Mouse (Mus musculus) cortical plate, adult 2 months (tissue): ENCODE data around the gene Zfp553.

ENCODE experiments used
- CTCF ChIP-seq: fragments of 200-500 bp; IDR thresholded peaks from 2 replicates; pipeline ENCODE4 v1.5.1; 2011; ENCODE audit warnings: mild to moderate bottlenecking, control low read depth, low read length; ENCODE audit not compliant: insufficient read depth; ENCODE audit errors: extremely low read depth
- POLR2A ChIP-seq: fragments of 200-500 bp; IDR thresholded peaks from 2 replicates; pipeline ENCODE4 v1.6.1; 2011; ENCODE audit warnings: mild to moderate bottlenecking, low read length, control low read depth; ENCODE audit not compliant: insufficient read depth; ENCODE audit errors: extremely low read depth

DNA sequence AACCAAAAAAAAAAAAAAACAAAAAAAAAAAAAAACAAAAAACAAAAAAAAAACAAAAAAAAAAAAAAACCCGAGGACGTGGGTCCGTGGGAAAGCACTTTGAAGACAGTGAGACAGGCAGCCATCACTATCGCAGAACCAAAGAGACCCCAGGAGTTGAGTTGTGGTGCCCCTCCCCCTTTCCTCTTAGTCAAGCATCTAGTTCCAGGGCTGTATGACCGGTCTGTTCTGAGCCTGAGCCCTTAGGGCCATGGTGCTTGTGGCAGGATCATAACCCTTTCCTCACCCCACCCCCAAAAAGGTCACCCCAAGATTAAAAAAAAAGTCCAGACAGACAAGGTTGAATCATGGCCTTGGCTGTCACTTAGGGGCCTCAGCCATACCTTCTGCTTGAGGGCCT is 16.6 kb upstream of the Zfp553 start:
- TF ChIP-seq CTCF (no peak), POLR2A (no peak)
